Mouse (Mus musculus) heart, embryonic 13.5 days (tissue): ENCODE measurements around the gene Cep170. TPM values are rescaled to one million over a fixed set of nuclear protein-coding genes. Genes with fewer than 3 reads are reported as not detected.
"Not testable (repeated sequence)": the region's sequence is repeated elsewhere in the genome, so short reads cannot be mapped to it uniquely, and the experiment has no call there.

Experiments used
- ATAC-seq: fragments of 200-750 bp; cut with Nextera tagmentation; 2 replicates; pipeline ENCODE4 v1.8.0; 2017; ENCODE audit warnings: moderate TSS enrichment; ENCODE audit not compliant: insufficient number of reproducible peaks, low FRiP score, low TSS enrichment; ENCODE audit errors: extremely low read depth
- H3K27ac ChIP-seq: fragments of 300-500 bp; sonication (generic); replicated peaks from 2 replicates; pipeline ENCODE4 v1.5.1; 2015; ENCODE audit warnings: moderate library complexity, mild to moderate bottlenecking, inconsistent platforms
- H3K27me3 ChIP-seq: fragments of 300-500 bp; sonication (generic); replicated peaks from 2 replicates; pipeline ENCODE4 v1.6.1; 2015; ENCODE audit warnings: mild to moderate bottlenecking, inconsistent platforms
- H3K36me3 ChIP-seq: fragments of 300-500 bp; sonication (generic); 2 replicates; pipeline ENCODE4 v1.6.1; 2015; ENCODE audit warnings: mild to moderate bottlenecking, inconsistent platforms
- H3K4me1 ChIP-seq: fragments of 300-500 bp; sonication (generic); 2 replicates; pipeline ENCODE4 v1.6.1; 2015; ENCODE audit warnings: inconsistent platforms
- H3K4me2 ChIP-seq: fragments of 300-500 bp; sonication (generic); 2 replicates; pipeline ENCODE4 v1.6.1; 2015; ENCODE audit warnings: inconsistent platforms, mild to moderate bottlenecking, moderate library complexity
- H3K4me3 ChIP-seq: fragments of 300-500 bp; sonication (generic); 2 replicates; pipeline ENCODE4 v1.5.1; 2015; ENCODE audit warnings: moderate library complexity, mild to moderate bottlenecking, inconsistent platforms
- H3K9ac ChIP-seq: fragments of 300-500 bp; sonication (generic); 2 replicates; pipeline ENCODE4 v1.6.1; 2015; ENCODE audit warnings: inconsistent platforms, mild to moderate bottlenecking, moderate library complexity
- H3K9me3 ChIP-seq: fragments of 300-500 bp; sonication (generic); 2 replicates; pipeline ENCODE4 v1.6.1; 2016; ENCODE audit warnings: inconsistent platforms
- WGBS: fragments of 180-500 bp; shearing (Covaris S2); methylation state at CpG from one replicate; pipeline ENCODE4 v1.1.7; 2015; ENCODE audit warnings: mixed read lengths; 5-methylcytosine and 5-hydroxymethylcytosine counted together
- polyA plus RNA-seq: library from polyadenylated mRNA; unstranded; fragments of >200 nt; fragmentation: Nextera tagmentation; extraction: Ambion mirVana; gene quantifications from 2 replicates; pipeline ENCODE4 v1.2.1, GENCODE M21; 2015

Gene Cep170
- 18.9 and 19.8 TPM in 2 replicates for polyA plus RNA-seq

- Histone ChIP-seq H3K27ac (peak within 1 kb of the TSS; percentile 99), H3K4me2 (peak within 1 kb of the TSS; percentile 78), H3K36me3 (no peaks in the 10 kb centered on the region), H3K4me3 (peak within 1 kb of the TSS; percentile 96), H3K9me3 (no peaks in the 10 kb centered on the region), H3K9ac (peak within 1 kb of the TSS; percentile 98), H3K27me3 (no peaks in the 10 kb centered on the region), H3K4me1 (peaks cover 37% of the 10 kb centered on the region)
- under 1% methylated on average over 28 of the region's 28 CpGs for WGBS
- ATAC-seq = peak; percentile 83
Observed at GRCm38 (mm10) chr1:176814036-176814420, at the start of gene Cep170. TSS of gene Cep170 (minus strand) at chr1:176814067.

- peaks cover 6% of the 10 kb centered on the region; the same call in 1 of the 2 replicates for H3K4me1 ChIP-seq
- H3K9ac ChIP-seq = no peak overlapping the region
- no peak for ATAC-seq
- H3K4me3 ChIP-seq = no peak overlapping the region
- H3K4me2 ChIP-seq = no peak overlapping the region
- WGBS = 56% methylated on average over 9 of the region's 9 CpGs
- no peak overlapping the region for H3K27ac ChIP-seq
- H3K9me3 ChIP-seq = no peaks in the 10 kb centered on the region
- H3K27me3 ChIP-seq = no peaks in the 10 kb centered on the region
- H3K36me3 ChIP-seq = no peaks in the 10 kb centered on the region
Observed at GRCm38 (mm10) chr1:176861981-176862644, 48.2 kb upstream of the Cep170 start.

- peaks cover 5% of the 10 kb centered on the region for H3K9me3 ChIP-seq
- H3K36me3 ChIP-seq = peaks cover 23% of the 10 kb centered on the region
- no peaks in the 10 kb centered on the region for H3K4me1 ChIP-seq
- H3K27ac ChIP-seq = no peak overlapping the region
- no peaks in the 10 kb centered on the region for H3K27me3 ChIP-seq
- WGBS = 84% methylated on average over 9 of the region's 9 CpGs
- H3K4me2 ChIP-seq = no peak overlapping the region
- ATAC-seq = no peak
- H3K9ac ChIP-seq = no peak overlapping the region
- H3K4me3 ChIP-seq = no peak overlapping the region
Observed at GRCm38 (mm10) chr1:176852813-176853590, 39.1 kb upstream of the Cep170 start.

GRCm38 (mm10) chr1:176851401-176851800 lies 37.5 kb upstream of the Cep170 start:
- Histone ChIP-seq H3K4me1 (no peaks in the 10 kb centered on the region), H3K4me3 (no peak overlapping the region), H3K4me2 (no peak overlapping the region), H3K27ac (no peak overlapping the region), H3K27me3 (no peaks in the 10 kb centered on the region), H3K9ac (no peak overlapping the region), H3K9me3 (peaks cover 5% of the 10 kb centered on the region), H3K36me3 (peaks cover 31% of the 10 kb centered on the region)
- 89% methylated on average over 7 of the region's 7 CpGs for WGBS
- no peak for ATAC-seq

- Histone ChIP-seq H3K4me3 (no peak overlapping the region), H3K36me3 (peaks cover 39% of the 10 kb centered on the region), H3K4me2 (no peak overlapping the region), H3K9ac (no peak overlapping the region), H3K27me3 (no peaks in the 10 kb centered on the region), H3K9me3 (peaks cover 5% of the 10 kb centered on the region), H3K27ac (no peak overlapping the region), H3K4me1 (no peaks in the 10 kb centered on the region)
- no peak for ATAC-seq
- WGBS = 82% methylated on average over 2 of the region's 2 CpGs
Observed at GRCm38 (mm10) chr1:176849377-176849776, 35.5 kb upstream of the Cep170 start.

- WGBS = 82% methylated on average over 11 of the region's 11 CpGs
- Histone ChIP-seq H3K27me3 (no peaks in the 10 kb centered on the region), H3K36me3 (peaks cover 38% of the 10 kb centered on the region), H3K4me1 (no peaks in the 10 kb centered on the region), H3K4me2 (no peak overlapping the region), H3K9ac (no peak overlapping the region), H3K27ac (no peak overlapping the region), H3K4me3 (no peak overlapping the region), H3K9me3 (peaks cover 5% of the 10 kb centered on the region)
- ATAC-seq = no peak
Observed at GRCm38 (mm10) chr1:176848613-176849290, 34.9 kb upstream of the Cep170 start.

- Histone ChIP-seq H3K9me3 (peaks cover under 1% of the 10 kb centered on the region), H3K27ac (no peak overlapping the region), H3K4me1 (no peaks in the 10 kb centered on the region), H3K27me3 (no peaks in the 10 kb centered on the region), H3K9ac (no peak overlapping the region), H3K4me2 (no peak overlapping the region), H3K4me3 (no peak overlapping the region), H3K36me3 (peaks cover 30% of the 10 kb centered on the region)
- ATAC-seq = no peak
- WGBS = 71% methylated on average over 10 of the region's 10 CpGs
Observed at GRCm38 (mm10) chr1:176847118-176847859, 33.4 kb upstream of the Cep170 start.

- no peaks in the 10 kb centered on the region for H3K4me1 ChIP-seq
- peaks cover 30% of the 10 kb centered on the region for H3K36me3 ChIP-seq
- no peak overlapping the region for H3K9ac ChIP-seq
- no peaks in the 10 kb centered on the region for H3K9me3 ChIP-seq
- H3K27ac ChIP-seq = no peak overlapping the region
- H3K4me2 ChIP-seq = no peak overlapping the region
- 72% methylated on average over 17 of the region's 17 CpGs for WGBS
- no peak for ATAC-seq
- H3K4me3 ChIP-seq = no peak overlapping the region
- H3K27me3 ChIP-seq = no peaks in the 10 kb centered on the region
Observed at GRCm38 (mm10) chr1:176845082-176845977, 31.5 kb upstream of the Cep170 start.

GRCm38 (mm10) chr1:176836562-176836961 lies 22.7 kb upstream of the Cep170 start:
- 17% methylated on average over 7 of the region's 7 CpGs for whole genome bisulfite sequencing

More at GRCm38 (mm10) chr1:176836562-176836961, 22.7 kb upstream of the Cep170 start:
- Histone ChIP-seq H3K4me1 (peaks cover 18% of the 10 kb centered on the region), H3K4me3 (peak overlapping the region; percentile 45), H3K4me2 (peak overlapping the region; percentile 84), H3K9ac (0 out of 2 replicates have a peak overlapping the region, but pooled peaks have one; percentile 56)
- ATAC-seq, H3K27me3 ChIP-seq, H3K36me3 ChIP-seq, H3K27ac ChIP-seq, H3K9me3 ChIP-seq: not testable (repeated sequence)
